Mouse (Mus musculus) midbrain, embryonic 16.5 days (tissue): ENCODE results near the gene Fbxw5. TPM values are rescaled to one million over a fixed set of nuclear protein-coding genes. Genes with fewer than 3 reads are reported as not detected.

Experiments
- ATAC-seq: fragments of 200-750 bp; cut with Nextera tagmentation; 2 replicates; pipeline ENCODE4 v1.8.0; 2017; ENCODE audit warnings: moderate TSS enrichment
- H3K27ac ChIP-seq: fragments of 300-500 bp; sonication (generic); 2 replicates; pipeline ENCODE4 v1.5.1; 2014; ENCODE audit warnings: mild to moderate bottlenecking, low read length, mixed read lengths
- H3K27me3 ChIP-seq: fragments of 300-500 bp; sonication (generic); 2 replicates; pipeline ENCODE4 v1.6.1; 2014; ENCODE audit warnings: low read depth, low read length, mixed read lengths; ENCODE audit not compliant: control insufficient read depth, insufficient read depth
- H3K36me3 ChIP-seq: fragments of 300-500 bp; sonication (generic); 2 replicates; pipeline ENCODE4 v1.6.1; 2014; ENCODE audit warnings: mild to moderate bottlenecking, low read length, moderate library complexity, mixed read lengths; ENCODE audit not compliant: control insufficient read depth, insufficient read depth
- H3K4me1 ChIP-seq: fragments of 300-500 bp; sonication (generic); 2 replicates; pipeline ENCODE4 v1.6.1; 2014; ENCODE audit warnings: mild to moderate bottlenecking, low read length, mixed read lengths; ENCODE audit not compliant: control insufficient read depth, insufficient read depth
- H3K4me2 ChIP-seq: fragments of 300-500 bp; sonication (generic); 2 replicates; pipeline ENCODE4 v1.6.1; 2014; ENCODE audit warnings: mild to moderate bottlenecking, low read length, mixed read lengths
- H3K4me3 ChIP-seq: fragments of 300-500 bp; sonication (generic); 2 replicates; pipeline ENCODE4 v1.5.1; 2014; ENCODE audit warnings: low read depth, mild to moderate bottlenecking, low read length, moderate library complexity, mixed read lengths
- H3K9ac ChIP-seq: fragments of 300-500 bp; sonication (generic); 2 replicates; pipeline ENCODE4 v1.6.1; 2014; ENCODE audit warnings: low read depth, low read length, mixed read lengths
- H3K9me3 ChIP-seq: fragments of 300-500 bp; sonication (generic); replicated peaks from 2 replicates; pipeline ENCODE4 v1.6.1; 2014; ENCODE audit warnings: mild to moderate bottlenecking, low read length, mixed read lengths; ENCODE audit not compliant: control insufficient read depth, poor library complexity, severe bottlenecking
- WGBS: fragments of 180-500 bp; shearing (Covaris S2); extraction: QIAGEN DNeasy Blood & Tissue Kit; methylation state at CpG from one replicate; pipeline ENCODE4 v1.1.7; 2014; 5-methylcytosine and 5-hydroxymethylcytosine counted together
- polyA plus RNA-seq: library from polyadenylated mRNA; unstranded; fragments of >200 nt; fragmentation: Nextera tagmentation; extraction: Ambion mirVana; gene quantifications from 2 replicates; pipeline ENCODE4 v1.2.1, GENCODE M21; 2015

Fbxw5 gene
- polyA plus RNA-seq, 1 experiment from 2014 or later = 137 TPM

DNA sequence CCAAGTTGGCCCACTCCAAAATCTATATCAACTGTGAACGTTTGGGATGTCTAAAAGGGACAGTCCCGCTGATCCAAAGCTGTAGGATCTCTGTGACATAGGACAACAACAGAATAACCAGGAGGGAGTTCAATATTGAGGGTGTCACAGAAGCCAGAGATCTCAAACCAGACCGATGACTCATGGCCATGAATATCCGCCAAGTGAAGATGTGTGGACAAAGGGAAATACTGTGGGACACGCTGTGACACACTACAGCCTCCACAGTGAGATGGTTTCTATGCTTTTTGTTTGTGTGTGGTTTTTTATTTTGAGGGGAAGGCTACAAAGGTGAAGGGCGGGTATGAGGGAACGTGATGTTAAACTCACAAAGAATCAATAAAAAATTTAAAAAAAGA is 11.9 kb upstream of the Fbxw5 start:
- H3K9me3 ChIP-seq = no peaks in the 10 kb centered on the region
- no peak overlapping the region for H3K4me3 ChIP-seq
- H3K27me3 ChIP-seq = no peaks in the 10 kb centered on the region
- 78% methylated on average over 7 of the region's 7 CpGs for whole genome bisulfite sequencing
- ATAC-seq = no peak
- H3K4me2 ChIP-seq = no peak overlapping the region
- no peaks in the 10 kb centered on the region for H3K4me1 ChIP-seq
- no peaks in the 10 kb centered on the region for H3K36me3 ChIP-seq
- no peak overlapping the region for H3K9ac ChIP-seq
- no peak overlapping the region for H3K27ac ChIP-seq

GRCm38 (mm10) chr2:25492988-25493387 is 7.6 kb upstream of the Fbxw5 start:
- Histone ChIP-seq H3K36me3 (no peaks in the 10 kb centered on the region), H3K4me2 (no peak overlapping the region), H3K27me3 (no peaks in the 10 kb centered on the region), H3K9me3 (no peaks in the 10 kb centered on the region), H3K4me3 (no peak overlapping the region), H3K4me1 (no peaks in the 10 kb centered on the region), H3K27ac (no peak overlapping the region), H3K9ac (no peak overlapping the region)
- 87% methylated on average over 5 of the region's 5 CpGs for WGBS
- ATAC-seq = no peak

DNA sequence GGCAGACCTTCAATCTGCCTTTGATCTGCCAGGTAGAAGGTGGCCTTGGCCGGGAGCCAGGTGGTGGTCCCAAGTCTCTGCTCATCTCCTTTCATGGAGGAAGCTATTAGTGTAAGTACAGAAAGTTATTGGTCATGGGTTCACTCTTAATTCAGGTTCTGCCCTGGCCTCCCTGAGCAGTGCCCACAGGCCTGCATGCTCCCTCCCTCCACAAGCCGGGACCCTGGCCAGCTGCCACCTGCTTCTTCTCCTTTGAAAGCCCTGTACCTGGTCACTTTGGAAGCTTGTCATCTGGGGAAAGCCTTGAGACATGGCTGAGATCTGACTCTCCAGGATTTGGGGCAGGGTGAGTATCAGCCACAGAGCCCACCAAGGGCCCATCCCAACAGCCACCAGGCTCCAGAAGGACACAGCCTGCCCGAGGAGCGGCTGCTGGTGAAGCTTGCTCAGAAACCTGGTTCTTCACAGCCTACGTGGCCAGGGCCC is 7.0 kb upstream of the Fbxw5 start, which contains the start of gene Lcn12:
Gene Lcn12, minus strand, starts transcription at position 436 of the 486 bp plus-strand sequence.
- no peaks in the 10 kb centered on the region for H3K9me3 ChIP-seq
- H3K36me3 ChIP-seq = no peaks in the 10 kb centered on the region
- no peak for ATAC-seq
- H3K4me3 ChIP-seq = no peak within 1 kb of the TSS
- H3K4me1 ChIP-seq = no peaks in the 10 kb centered on the region
- no peak within 1 kb of the TSS for H3K27ac ChIP-seq
- 92% methylated on average over 5 of the region's 5 CpGs for WGBS
- no peak within 1 kb of the TSS for H3K9ac ChIP-seq
- no peaks in the 10 kb centered on the region for H3K27me3 ChIP-seq
- no peak within 1 kb of the TSS for H3K4me2 ChIP-seq

DNA sequence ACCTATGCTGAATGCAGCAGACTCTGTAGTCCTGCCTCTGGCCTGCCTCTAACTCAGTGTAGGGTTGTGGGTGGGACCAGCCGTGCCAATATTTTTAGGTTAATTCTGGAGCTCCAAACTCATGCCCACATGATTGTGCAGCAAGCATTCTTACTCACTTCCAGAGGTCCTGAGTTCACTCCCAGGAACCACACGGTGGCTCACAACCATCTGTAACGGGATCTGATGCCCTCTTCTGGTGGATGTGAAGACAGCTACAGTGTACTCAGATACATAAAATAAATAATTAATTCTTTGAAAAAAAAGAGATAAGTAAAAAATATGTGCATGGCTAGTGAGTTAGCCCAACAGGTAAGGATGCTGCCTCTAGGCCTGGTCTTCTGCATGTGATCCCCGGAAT is 4.1 kb upstream of the Fbxw5 start:
- Histone ChIP-seq H3K27ac (no peak overlapping the region), H3K9me3 (no peaks in the 10 kb centered on the region), H3K36me3 (no peaks in the 10 kb centered on the region), H3K4me1 (peaks cover 1% of the 10 kb centered on the region), H3K9ac (no peak overlapping the region), H3K4me2 (no peak overlapping the region), H3K27me3 (no peaks in the 10 kb centered on the region), H3K4me3 (no peak overlapping the region)
- no peak for ATAC-seq
- 47% methylated on average over 4 of the region's 4 CpGs for WGBS

- no peak for ATAC-seq
- no peak overlapping the region for H3K4me3 ChIP-seq
- no peaks in the 10 kb centered on the region for H3K9me3 ChIP-seq
- H3K9ac ChIP-seq = peak overlapping the region; percentile 10; the same call in 1 of the 2 replicates
- H3K4me1 ChIP-seq = peaks cover 10% of the 10 kb centered on the region
- H3K27me3 ChIP-seq = no peaks in the 10 kb centered on the region
- H3K27ac ChIP-seq = no peak overlapping the region
- H3K36me3 ChIP-seq = no peaks in the 10 kb centered on the region
- no peak overlapping the region for H3K4me2 ChIP-seq
- WGBS = 67% methylated on average over 6 of the region's 6 CpGs
These were observed 2.5 kb upstream of the Fbxw5 start for GRCm38 (mm10) chr2:25497846-25498575.

GRCm38 (mm10) chr2:25498622-25499478 is 1.7 kb upstream of the Fbxw5 start:
- peaks cover 10% of the 10 kb centered on the region for H3K4me1 ChIP-seq
- H3K27me3 ChIP-seq = no peaks in the 10 kb centered on the region
- no peak overlapping the region for H3K4me3 ChIP-seq
- no peaks in the 10 kb centered on the region for H3K9me3 ChIP-seq
- WGBS = 75% methylated on average over 15 of the region's 15 CpGs
- peaks cover 6% of the 10 kb centered on the region; the same call in 1 of the 2 replicates for H3K36me3 ChIP-seq
- no peak overlapping the region for H3K27ac ChIP-seq
- no peak for ATAC-seq
- H3K4me2 ChIP-seq = no peak overlapping the region
- H3K9ac ChIP-seq = no peak overlapping the region

DNA sequence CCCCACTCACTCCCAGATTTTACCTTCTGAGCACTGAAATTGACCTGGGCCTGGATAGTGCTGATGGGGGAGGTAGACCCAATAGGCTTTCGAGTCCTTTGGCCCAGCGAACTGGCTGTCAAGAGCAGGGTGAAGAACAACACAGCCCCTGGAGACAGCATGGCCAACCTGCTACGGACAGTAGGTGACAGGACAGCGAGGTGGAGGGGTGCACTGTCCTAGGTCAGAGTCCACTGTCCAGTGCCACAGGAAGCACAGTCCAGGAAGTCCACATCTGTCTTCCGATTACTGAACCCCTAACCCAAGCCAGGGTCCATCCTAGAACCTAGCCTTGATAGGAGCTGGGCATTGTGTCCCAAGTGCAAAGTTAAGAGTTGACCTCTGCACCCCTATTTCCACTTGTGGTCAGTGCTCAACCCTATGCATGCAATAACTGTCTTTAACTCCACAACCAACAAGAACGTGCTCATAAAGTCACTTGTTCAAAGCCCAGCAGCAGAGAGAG is 427 bp upstream of the Fbxw5 start:
- peaks cover 17% of the 10 kb centered on the region for H3K36me3 ChIP-seq
- 73% methylated on average over 6 of the region's 6 CpGs for WGBS
- peak overlapping the region; percentile 61 for H3K4me2 ChIP-seq
- H3K27me3 ChIP-seq = no peaks in the 10 kb centered on the region
- peaks cover 10% of the 10 kb centered on the region for H3K4me1 ChIP-seq
- peak overlapping the region; percentile 70 for H3K4me3 ChIP-seq
- H3K27ac ChIP-seq = no peak overlapping the region
- ATAC-seq = peak; percentile 40
- H3K9ac ChIP-seq = peak overlapping the region; percentile 51; the same call in 1 of the 2 replicates
- H3K9me3 ChIP-seq = no peaks in the 10 kb centered on the region

DNA sequence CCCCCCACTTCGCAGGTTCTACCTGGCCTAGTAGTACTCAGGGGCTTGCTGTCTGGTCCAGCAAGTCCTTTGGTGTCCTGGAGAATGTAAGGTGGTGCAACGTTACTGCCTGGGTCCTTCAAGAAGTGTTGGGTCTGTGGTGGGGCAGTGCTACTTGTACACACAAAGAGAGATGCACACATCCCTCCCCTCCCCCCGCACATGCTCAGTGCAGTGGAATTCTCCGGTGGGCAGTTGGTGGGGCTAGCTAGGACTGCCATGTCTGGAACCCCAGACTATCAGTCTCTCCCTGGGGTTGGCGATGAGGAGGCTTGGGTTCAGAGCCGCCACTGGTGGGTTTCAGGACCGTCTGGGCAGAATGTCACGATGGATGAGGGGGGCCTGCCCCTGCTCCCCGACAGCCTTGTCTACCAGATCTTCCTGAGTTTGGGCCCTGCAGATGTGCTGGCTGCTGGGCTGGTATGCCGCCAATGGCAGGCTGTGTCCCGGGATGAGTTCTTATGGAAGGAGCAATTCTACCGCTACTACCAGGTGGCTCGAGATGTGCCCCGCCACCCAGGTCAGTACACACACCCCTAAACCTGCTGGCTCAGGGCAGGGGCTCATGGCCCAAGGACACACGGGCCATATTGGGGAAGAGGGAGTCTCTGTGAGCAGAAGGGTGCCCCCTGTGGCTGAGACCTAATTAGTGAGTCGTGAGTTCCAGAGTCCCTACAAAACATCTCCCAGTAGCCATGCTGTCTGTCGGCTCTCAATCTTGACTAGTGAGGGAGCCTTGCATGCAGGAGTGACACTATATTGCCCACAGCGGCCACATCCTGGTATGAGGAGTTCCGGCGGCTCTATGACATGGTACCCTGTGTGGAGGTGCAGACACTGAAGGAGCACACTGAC is 1.3 kb downstream of the Fbxw5 start, which contains the start of gene C8g:
Gene C8g, minus strand, starts transcription at position 127 of the 894 bp plus-strand sequence.
- H3K9ac ChIP-seq = peak within 1 kb of the TSS; percentile 87
- peak within 1 kb of the TSS; percentile 79 for H3K4me2 ChIP-seq
- H3K9me3 ChIP-seq = no peaks in the 10 kb centered on the region
- H3K27ac ChIP-seq = peak within 1 kb of the TSS; percentile 87
- H3K4me1 ChIP-seq = peaks cover 10% of the 10 kb centered on the region
- ATAC-seq = 0 out of 2 replicates have a peak, but pooled peaks have one; percentile 2
- H3K36me3 ChIP-seq = peaks cover 23% of the 10 kb centered on the region
- H3K27me3 ChIP-seq = no peaks in the 10 kb centered on the region
- H3K4me3 ChIP-seq = peak within 1 kb of the TSS; percentile 70
- 78% methylated on average over 20 of the region's 20 CpGs for WGBS
